Mouse (Mus musculus) liver, embryonic 14 days (tissue): ENCODE results near the gene Pram1. TPM values are rescaled to one million over a fixed set of nuclear protein-coding genes. Genes with fewer than 3 reads are reported as not detected.

Experiments
- polyA plus RNA-seq: library from polyadenylated mRNA; depleted of rRNA; stranded (reverse); fragments of >200 nt; gene quantifications from 2 replicates; pipeline ENCODE4 v1.2.3, GENCODE M21; 2012; rRNA removed

Gene Pram1
- 1.1 and 1.8 TPM in 2 replicates for polyA plus RNA-seq

DNA sequence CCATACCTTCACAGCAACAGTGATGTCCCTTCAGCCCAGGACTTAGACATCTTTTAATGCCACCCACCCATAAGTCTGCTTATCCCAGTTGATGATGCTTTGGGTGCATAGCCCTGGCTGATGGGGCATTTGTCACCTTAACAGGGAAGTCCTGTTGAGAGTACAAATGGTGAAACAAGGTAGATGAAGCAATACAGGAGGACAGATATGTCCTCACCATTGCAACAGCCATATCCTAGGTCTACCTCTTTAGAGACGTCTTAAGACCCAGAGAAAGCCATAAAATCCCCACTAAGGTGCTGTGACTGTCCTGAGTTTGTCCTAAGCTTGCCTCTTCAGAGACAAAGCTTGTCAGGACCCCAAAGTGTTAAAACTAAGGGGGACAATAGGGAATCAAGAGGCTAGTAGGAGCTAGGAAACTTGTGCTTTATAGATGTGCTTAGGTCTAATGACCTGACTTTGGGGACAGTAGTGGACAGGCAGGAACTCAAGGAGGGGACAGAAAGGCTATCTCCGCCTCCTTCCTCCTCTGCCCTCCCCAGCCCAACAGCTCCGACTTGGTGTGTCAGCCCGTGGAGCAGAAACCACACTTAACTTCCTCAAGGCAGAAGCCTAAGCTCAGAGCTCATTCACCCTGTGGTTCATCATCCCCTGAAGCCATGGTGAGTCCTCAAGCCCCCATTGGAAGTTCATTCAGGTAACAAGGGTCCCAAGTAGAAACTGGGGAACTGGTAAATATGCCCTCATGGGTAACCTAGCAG, at the start of gene Pram1:
Pram1 (plus strand) TSS at position 541 of the 761 bp plus-strand sequence.

DNA sequence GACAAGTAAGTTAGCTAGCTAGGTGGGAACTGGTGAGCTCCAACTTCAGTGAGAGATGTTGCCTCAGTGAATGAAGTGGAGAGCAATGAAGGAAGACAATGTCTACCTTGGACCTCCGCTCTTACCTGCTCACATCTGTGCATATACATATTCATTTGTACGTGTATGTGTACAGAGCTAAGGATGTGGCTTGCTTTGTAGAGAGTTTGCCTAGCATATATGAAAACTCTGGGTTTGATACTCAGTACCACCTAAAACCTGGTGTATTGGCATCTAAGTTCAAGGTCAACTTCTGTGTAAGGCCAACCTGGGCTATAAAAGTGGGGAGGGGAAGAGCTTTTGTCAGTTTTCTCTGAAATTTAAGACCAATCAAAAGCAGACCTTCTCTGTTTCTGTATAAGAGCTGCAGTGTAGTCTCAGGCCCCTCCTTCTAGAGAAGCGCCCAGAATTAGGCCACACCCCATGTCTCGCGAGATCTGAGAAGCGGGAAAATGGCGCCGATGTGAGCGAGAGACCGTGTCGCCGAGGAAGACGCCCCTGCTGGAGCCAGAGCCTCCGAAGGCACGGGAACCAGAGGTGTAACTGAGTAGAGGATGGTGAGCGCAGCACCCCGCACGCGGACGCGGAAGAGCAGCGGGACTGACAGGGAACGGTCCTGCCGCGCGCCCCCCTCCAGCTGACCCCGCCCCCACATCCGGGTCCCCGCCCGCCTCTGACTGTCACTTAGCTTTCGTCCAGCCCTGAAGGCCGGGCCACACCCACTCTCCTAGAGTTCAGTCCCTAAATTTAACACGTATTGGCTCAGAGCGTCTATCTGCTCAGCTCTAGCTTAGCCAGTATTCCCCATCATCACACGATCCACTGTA, 9.0 kb upstream of the Pram1 start, which contains the start of gene Zfp414:
Zfp414 (plus strand) TSS at position 470 of the 866 bp plus-strand sequence.

DNA sequence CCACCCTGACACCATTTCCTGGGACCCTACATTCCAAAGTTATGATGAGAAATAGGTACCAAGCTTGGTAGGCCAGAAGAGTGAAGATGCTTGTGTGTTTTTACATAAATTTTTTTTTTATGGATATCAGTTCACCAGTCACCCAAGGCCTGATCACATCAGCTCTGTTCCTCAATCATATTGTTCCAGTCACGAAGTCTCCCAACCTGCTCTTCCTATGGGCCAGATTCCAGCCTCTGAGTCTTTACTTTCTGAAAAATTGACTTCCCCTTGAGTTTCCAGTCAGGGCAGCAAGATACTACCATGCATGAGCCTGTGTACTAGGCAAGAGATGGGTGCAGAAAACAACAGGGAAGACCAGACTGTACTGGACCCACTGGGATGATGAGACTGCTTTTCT, 48.9 kb downstream of the Pram1 start, which contains the start of gene Hnrnpm:
Hnrnpm (minus strand) TSS at position 101 of the 400 bp plus-strand sequence.

Other genes with a start within 250 kb of the Pram1 start
- gene Zfp101, start 243.4 kb upstream of the Pram1 start, polyA plus RNA-seq, result 10.8 and 12.2 TPM in 2 replicates
- 0.03 TPM in 1 of 2 replicates, not detected in the other for gene Actl9, start 205.2 kb upstream of the Pram1 start, polyA plus RNA-seq
- gene Adamts10, start 113.9 kb upstream of the Pram1 start, polyA plus RNA-seq, result 8.1 and 9.1 TPM in 2 replicates
- gene Myo1f, start 82.3 kb upstream of the Pram1 start, polyA plus RNA-seq, result 3.1 and 4.3 TPM in 2 replicates
- 18.4 and 23.1 TPM in 2 replicates for gene Zfp414, start 9.0 kb upstream of the Pram1 start, polyA plus RNA-seq
- 158 and 161 TPM in 2 replicates for gene Hnrnpm, start 48.8 kb downstream of the Pram1 start, polyA plus RNA-seq
- gene March2, start 80.6 kb downstream of the Pram1 start, polyA plus RNA-seq, result 133 and 171 TPM in 2 replicates
- 84.2 and 94.7 TPM in 2 replicates for gene Rab11b, start 122.5 kb downstream of the Pram1 start, polyA plus RNA-seq
- 5.3 and 6.5 TPM in 2 replicates for gene Angptl4, start 143.8 kb downstream of the Pram1 start, polyA plus RNA-seq
- 7.5 and 8.2 TPM in 2 replicates for gene Kank3, start 172.5 kb downstream of the Pram1 start, polyA plus RNA-seq
- gene Rps28, start 186.5 kb downstream of the Pram1 start, polyA plus RNA-seq, result 798 and 847 TPM in 2 replicates
- 125 and 147 TPM in 2 replicates for gene Ndufa7, start 186.5 kb downstream of the Pram1 start, polyA plus RNA-seq
- 6.8 TPM in 2 replicates for gene Cd320, start 205.0 kb downstream of the Pram1 start, polyA plus RNA-seq
- gene Gm7029, start 235.8 kb downstream of the Pram1 start, polyA plus RNA-seq, result not detected in 2 replicates